Mouse (Mus musculus) lung, postnatal 10 days (tissue): ENCODE results near the gene Grb7.

Experiments used
- DNase-seq: peaks from one replicate; pipeline ENCODE4 v3.0.0; 2021

Grb7 gene

GRCm38 (mm10) chr11:98446213-98446561 lies at the start of gene Grb7:
TSS of gene Grb7 (plus strand) at chr11:98446394.
- no peak for DNase-seq

GRCm38 (mm10) chr11:98397946-98398345 lies 48.2 kb upstream of the Grb7 start:
- DNase-seq, result no peak

DNA sequence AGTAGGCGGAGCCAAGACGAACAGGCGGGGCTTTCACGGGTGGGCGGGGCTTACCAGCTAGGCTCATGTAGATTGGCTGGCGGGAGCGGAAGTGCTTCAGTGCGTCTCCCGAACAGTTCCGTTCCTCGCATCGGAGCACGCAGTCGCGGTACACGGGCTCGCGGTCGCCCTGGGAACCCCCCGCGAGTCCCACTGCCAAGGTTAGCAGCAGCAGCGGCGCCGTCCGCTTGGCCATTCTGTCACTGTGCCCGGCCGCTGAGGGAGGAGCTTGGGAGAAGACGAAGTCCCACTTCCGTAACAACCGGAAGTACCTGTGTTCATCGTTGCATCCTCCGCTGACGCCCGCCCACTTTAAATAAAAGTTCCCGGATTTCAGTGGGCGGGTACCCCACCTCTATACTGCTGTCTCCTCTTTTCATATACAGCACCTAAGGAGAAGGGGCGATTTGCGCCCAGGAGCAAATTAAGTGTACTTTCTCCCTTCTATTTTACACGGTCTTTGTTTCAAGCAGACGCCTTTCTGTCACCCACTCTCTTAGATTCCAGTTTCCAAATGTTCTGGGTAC lies 46.0 kb upstream of the Grb7 start, which contains the start of gene Pgap3:
Gene Pgap3 (minus strand): TSS at position 330 of the 566 bp plus-strand sequence.
- peak; percentile 92 for DNase-seq

DNA sequence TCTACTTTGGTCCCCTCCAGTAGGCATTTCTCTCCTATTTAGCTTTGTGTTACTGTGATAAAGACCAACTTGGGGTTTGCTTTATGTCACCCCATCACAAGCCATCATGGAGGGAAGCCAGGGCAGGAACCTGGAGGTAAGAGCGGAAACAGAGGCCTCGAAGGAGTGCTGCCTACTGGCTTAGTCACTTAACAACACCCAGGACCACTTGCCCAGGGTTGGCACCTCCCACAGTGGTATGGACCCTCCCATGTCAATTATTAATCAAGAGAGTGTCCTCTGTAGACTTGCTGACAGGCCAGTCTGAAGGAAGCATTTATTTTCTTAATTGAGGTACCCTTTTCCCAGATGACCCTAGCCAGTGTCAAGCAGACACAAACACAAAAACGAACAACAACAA lies 45.4 kb upstream of the Grb7 start:
- no peak for DNase-seq

DNA sequence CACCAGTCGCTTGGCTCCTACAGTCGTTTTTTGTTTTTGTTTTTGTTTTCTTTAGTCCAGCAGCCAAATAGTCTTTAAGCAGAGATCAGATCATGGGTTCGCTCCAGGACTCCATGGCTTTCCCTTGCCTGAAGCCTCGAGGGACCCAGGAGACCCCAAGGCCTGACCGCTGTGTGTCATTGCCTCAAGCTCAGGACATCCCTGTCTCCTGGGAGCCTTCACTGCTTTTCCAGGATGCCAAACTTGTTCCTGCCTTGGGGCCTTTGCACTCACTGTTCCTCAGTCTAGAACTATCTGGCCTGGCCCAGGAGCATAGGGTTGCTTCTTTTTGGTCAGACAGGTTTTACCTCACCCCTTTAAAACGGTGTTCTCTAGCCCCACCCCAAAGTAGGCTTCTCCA lies 39.6 kb upstream of the Grb7 start:
- no peak for DNase-seq

DNA sequence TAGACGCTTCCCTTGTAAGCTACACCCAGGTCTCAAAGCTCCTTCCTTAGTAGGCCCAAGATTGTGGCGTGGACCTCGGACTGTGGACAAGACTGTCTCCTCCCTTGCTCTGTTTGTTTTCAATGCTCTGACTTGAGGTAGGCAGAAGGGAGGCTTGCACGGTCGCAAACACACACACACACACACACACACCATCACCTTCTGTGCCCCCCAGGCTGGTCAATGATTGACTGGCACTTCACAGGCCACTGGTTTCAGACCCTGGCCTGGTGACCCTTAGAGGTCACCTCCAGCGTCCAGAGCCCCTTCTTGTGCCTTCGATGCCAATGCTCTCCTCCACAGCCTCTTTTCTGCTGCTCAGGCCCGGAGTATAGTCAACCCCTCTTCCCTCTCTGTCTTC lies 37.3 kb upstream of the Grb7 start:
- DNase-seq, result no peak

- peak; percentile 80 for DNase-seq
Measured at GRCm38 (mm10) chr11:98409341-98409822, 36.8 kb upstream of the Grb7 start.

- peak; percentile 87 for DNase-seq
Measured at GRCm38 (mm10) chr11:98412273-98412796, 33.9 kb upstream of the Grb7 start, which contains the start of gene Erbb2. TSS of gene Erbb2 (plus strand) at chr11:98412470.

DNA sequence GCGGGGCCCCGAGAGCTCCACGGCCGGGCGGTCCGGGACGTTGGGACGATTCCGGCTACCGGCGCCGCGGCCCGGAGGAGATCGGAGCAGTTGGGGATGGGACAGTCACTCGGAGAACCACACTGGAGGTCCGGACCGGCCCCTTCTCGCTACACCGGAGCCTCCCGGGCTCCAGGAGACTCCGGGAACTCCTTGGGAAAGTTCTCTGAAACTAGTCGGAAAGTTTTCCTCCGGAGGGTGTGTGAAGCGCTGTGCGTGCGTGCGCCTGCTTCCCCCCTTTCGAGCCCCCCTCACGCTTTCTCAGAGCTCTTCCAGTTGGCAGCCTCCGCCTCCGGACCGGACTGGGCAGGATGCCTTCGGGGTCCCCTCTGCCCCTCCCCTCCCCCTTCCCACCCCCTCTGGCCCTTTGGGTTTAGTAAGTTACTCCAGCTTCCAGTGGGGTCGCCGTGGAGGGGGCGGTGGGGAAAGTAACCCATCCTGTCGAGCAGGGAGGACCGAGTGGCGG lies 33.3 kb upstream of the Grb7 start:
- DNase-seq, result peak; percentile 69

DNA sequence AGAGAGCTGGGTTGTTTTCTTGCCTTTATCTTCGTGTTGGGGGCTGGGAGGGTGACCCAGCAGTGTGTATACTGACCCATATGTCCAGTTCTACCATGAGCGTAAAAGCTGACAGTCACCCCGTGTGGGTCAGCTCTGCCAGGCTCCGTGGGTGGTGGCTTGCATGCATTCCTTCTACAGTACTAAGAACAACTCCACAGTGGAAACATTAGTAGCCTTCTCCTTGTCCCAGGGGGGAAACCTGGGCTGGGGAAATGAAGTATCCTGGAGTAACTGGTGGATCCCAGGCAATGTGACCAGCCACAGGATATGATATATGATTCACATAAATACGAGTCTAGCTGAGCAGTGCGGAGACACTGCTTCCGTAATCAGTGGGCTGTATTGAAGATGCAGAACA lies 32.5 kb upstream of the Grb7 start:
- DNase-seq, result no peak

GRCm38 (mm10) chr11:98414162-98414561 lies 32.0 kb upstream of the Grb7 start:
- DNase-seq, result no peak

GRCm38 (mm10) chr11:98417074-98417473 lies 29.1 kb upstream of the Grb7 start:
- no peak for DNase-seq

- DNase-seq, result no peak
Measured at GRCm38 (mm10) chr11:98418273-98418672, 27.9 kb upstream of the Grb7 start.

DNA sequence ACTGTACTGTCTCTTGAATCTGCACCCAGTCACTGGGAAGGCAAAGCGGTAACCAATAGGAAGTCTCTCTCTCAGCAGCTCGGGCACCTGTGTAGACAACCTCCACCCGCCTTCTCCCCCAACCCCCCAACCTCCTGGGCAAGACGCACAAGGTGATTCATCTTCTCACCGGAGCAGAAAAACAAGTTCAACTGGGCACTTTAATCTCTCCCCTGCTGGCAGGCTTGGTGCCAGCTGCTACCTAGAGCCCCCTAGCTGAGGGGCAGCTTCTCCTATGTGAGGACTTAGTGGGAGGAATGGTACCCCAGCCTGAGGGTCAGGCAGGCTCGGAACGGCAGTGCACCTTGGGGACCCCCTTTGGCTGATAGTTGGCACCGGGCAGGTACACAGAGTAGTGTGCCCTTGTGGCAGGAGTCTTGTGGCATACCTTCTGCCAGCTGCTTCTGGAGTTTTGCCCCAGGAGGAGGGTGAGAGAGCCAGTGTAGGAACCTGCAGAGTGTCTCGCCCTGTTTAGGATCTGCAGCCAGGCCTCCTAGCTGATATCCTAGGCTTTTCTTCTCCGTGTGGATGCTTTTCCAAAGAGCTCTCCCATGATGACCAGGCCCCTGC lies 27.2 kb upstream of the Grb7 start:
- peak; percentile 58 for DNase-seq

DNA sequence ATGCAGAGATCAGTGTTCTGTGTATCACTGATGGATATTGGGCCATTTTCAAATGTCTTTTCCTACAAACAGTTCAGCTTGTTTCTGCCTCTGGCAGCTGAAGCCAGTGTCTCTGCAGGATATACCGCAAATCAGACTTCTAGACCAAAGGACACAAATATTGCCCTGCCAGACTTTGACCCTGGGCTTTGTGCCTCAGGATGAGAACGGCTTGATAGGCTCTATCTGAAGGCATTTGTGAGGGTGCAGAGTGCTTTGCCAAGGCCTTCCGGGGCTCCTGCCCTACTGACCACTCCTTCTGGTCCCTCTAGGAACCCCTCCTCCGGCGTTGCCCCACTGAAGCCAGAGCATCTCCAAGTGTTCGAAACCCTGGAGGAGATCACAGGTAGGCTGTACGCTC lies 19.6 kb upstream of the Grb7 start:
- no peak for DNase-seq

DNA sequence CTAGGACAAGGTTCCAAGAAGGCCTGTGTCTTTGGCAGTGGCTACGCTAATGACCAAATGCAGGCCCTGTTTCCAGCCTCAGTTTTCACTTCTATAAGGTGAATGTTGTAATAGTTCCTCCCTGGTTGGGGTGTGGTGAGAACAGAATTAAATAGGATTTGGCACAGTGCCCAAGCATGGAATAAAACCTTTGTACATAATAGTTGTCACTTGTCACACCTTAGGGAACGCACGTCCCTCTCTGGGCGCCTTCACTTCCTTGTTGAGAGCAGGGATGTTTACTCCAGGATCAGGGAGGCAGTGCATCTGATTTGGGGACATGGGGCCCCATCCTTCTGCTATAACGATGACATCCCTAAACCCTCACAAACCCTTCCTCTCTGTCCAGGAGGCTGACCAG lies 17.8 kb upstream of the Grb7 start:
- DNase-seq, result no peak

- no peak for DNase-seq
Measured at GRCm38 (mm10) chr11:98431743-98432502, 14.3 kb upstream of the Grb7 start.

GRCm38 (mm10) chr11:98435723-98436122 lies 10.5 kb upstream of the Grb7 start:
- no peak for DNase-seq

DNA sequence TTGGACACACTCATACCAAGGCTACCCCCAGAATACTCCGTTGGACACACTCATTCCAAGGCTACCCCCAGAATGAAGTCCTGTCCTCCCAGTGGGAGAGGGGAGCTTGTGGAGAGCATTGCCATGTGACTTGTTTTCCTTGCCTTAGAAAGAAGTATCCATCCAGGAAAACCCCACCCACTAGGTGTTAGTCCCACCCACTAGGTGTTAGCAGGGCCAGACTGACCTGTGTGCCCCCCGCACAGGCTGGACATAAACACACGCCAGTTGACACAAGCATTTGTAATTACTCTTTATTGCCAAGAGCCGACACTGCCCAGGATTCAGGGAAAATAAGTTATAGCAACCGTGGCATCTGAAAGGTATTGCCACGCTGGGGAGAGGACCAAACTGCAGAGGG lies 8.8 kb upstream of the Grb7 start:
- no peak for DNase-seq

GRCm38 (mm10) chr11:98438331-98439158 lies 7.6 kb upstream of the Grb7 start, which contains the start of gene Mien1:
TSS of gene Mien1 (minus strand) at chr11:98438991.
- peak; percentile 96 for DNase-seq

DNA sequence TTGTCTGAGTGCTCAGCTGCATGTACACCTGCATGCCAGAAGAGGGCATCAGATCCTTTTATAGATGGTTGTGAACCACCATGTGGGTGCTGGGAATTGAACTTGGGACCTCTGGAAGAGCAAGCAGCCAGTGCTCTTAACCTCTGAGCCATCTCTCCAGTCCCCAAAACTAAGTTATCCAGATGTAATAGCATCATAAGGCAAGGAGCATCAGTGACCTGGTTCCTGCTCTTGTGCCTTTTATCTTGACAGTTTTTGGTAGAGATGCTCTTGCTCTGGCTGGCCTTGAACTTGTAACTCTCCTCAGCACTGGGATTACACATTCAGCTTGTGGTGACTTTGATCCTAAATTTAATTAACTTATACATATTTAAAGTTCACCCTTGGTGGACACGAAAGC lies 2.5 kb upstream of the Grb7 start:
- no peak for DNase-seq

DNA sequence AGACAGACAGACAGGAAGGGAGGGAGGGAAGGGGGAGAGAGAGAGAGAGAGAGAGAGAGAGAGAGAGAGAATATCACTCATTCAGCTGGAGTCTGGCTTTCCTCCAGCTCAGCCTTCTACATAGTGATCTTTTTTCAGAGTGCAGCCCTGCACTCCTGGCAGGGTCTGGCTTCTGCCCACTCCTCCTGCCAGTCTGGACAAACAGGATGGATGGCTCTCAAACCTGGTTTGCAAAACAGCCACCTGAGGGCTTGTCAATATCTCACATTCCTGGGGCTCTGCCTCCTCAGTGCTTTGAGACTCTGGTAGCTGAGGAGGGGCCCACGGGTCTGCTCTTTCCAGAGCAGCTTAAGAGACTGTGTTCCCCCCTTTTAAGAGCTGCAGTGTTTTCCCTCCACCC lies 956 bp upstream of the Grb7 start:
- peak; percentile 35 for DNase-seq

GRCm38 (mm10) chr11:98445679-98446078 lies 515 bp upstream of the Grb7 start:
- DNase-seq, result no peak
